Mouse (Mus musculus): ENCODE results near the gene Snx18. TPM values are rescaled to one million over a fixed set of nuclear protein-coding genes. Genes with fewer than 3 reads are reported as not detected.

The Snx18 gene
- 9.0 and 10.6 TPM in 2 replicates for polyA plus RNA-seq (2015; fragmentation: Nextera tagmentation; extraction: Ambion mirVana)

DNA sequence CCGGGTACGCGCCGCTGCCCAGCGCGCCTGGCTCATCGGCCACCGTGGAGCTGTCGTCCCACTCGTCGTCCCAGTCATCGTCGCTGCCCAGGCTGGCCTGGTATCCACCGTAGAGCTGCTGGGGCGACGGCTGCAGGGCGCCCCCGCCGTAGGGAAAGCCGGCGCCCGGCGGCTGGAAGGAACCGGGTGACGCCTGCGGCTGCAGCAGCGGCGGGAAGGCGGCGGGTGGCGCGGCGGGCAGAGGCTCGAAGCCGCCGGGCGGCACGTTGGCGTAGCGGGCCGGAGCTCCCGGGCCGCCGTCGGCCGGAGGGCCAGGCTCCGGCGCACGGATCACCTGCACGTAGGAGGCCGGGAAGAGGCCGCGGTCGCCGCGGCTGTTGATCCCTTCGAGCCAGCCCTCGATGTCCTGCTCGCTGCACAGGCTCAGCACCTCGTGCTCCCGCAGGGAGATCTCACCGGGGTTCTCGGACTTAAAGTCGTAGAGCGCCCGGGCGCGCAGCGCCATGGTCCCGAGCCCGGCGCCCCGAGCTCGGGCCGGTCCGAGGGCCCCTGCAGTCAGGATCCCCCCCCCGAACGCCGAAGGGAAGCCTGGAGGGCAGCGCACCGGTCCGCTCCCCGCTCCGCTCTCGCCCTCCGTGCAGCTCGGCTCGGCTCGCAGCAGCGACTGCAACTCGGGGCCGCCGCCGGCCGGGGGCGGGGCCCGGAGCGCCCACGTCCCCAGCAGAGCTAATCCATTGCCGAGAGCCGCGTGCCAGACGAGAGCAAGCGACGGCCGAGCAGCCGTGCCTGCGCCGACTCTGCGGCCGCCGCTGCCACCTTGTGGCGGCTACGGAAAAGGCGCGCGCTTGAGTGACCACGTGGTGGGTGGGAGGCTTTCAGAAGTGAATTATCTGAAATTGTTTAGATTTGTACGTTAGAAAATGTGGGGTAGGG, at the start of gene Snx18:
TSS of gene Snx18 (minus strand) at position 674 of the 933 bp plus-strand sequence.
- H3K9me3 ChIP-seq: no peaks in the 10 kb centered on the region
- peak within 1 kb of the TSS; percentile 74 for H3K4me3 ChIP-seq
- no peaks in the 10 kb centered on the region for H3K36me3 ChIP-seq (replicated peaks)
- peak; percentile 95 for ATAC-seq (replicated peaks)
- H3K27ac ChIP-seq: peak within 1 kb of the TSS; percentile 92
- peaks cover 45% of the 10 kb centered on the region for H3K4me1 ChIP-seq
- H3K4me2 ChIP-seq: peak within 1 kb of the TSS; percentile 84
- no peaks in the 10 kb centered on the region for H3K27me3 ChIP-seq (replicated peaks)
- WGBS: under 1% methylated on average over 117 of the region's 119 CpGs
- peak within 1 kb of the TSS; percentile 76 for H3K9ac ChIP-seq

DNA sequence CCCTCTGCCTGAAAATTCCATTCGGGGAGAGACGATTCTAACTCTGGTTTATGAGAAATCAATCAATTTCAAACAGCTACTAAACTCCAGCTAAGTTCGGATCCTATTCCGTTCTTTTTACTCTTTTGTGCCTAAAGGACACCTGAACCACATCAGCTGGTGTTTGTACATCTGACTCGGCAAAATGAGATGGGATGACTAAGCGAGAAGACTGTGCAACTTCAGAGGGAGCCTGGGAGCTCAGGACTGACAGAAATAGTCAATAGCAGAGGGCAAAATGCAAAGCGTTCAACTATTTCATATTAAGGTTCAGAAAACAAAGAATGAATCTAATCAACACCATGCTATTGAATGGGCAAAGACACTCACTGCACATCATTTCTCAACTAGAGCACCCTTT, 45.5 kb upstream of the Snx18 start:
- Histone ChIP-seq H3K4me1 (no peaks in the 10 kb centered on the region), H3K4me3 (no peak overlapping the region), H3K36me3 (replicated peaks) (no peaks in the 10 kb centered on the region), H3K27ac (no peak overlapping the region), H3K4me2 (no peak overlapping the region), H3K9ac (no peak overlapping the region), H3K27me3 (replicated peaks) (no peaks in the 10 kb centered on the region), H3K9me3 (no peaks in the 10 kb centered on the region)
- ATAC-seq (replicated peaks): no peak
- WGBS: 87% methylated on average over 7 of the region's 7 CpGs

DNA sequence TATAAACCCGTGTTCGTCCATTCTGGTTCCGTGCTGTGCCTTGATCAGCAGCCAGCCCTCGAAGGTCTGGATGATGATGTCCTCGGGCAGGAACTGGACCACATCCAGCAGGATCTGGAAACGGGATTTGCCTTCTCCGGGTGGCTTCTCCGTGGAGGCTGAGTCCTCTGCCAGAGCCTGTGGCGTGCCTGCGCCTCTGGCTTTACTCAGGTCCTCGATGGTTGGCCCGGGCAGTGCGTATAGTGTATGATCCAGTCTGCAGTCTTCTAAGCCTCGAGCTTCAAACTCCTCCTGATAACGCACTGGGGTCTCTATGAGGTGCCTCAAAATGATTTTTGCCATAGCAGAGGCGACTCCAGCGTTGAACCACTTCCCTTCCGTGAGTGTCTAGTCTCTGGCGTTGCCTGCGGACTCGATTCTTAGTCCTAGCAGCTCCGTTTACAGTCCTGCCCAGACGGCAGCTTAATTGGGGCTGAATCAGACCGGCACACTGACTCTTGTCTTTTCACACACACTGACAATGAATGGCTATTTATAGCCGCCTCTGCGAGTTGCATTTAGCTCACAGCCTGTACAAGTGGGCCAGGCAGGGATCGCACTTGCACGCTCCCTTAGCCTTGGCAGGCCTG, 44.9 kb upstream of the Snx18 start, which contains the start of gene Hspb3:
TSS of gene Hspb3 (minus strand) at position 526 of the 629 bp plus-strand sequence.
- H3K4me3 ChIP-seq: no peak within 1 kb of the TSS
- no peak within 1 kb of the TSS for H3K9ac ChIP-seq
- H3K36me3 ChIP-seq (replicated peaks): no peaks in the 10 kb centered on the region
- 60% methylated on average over 28 of the region's 28 CpGs for WGBS
- no peaks in the 10 kb centered on the region for H3K9me3 ChIP-seq
- ATAC-seq (replicated peaks): peak; percentile 71
- no peak within 1 kb of the TSS for H3K4me2 ChIP-seq
- no peaks in the 10 kb centered on the region for H3K27me3 ChIP-seq (replicated peaks)
- H3K4me1 ChIP-seq: no peaks in the 10 kb centered on the region
- H3K27ac ChIP-seq: 0 out of 2 replicates have a peak within 1 kb of the TSS, but pooled peaks have one; percentile 2

DNA sequence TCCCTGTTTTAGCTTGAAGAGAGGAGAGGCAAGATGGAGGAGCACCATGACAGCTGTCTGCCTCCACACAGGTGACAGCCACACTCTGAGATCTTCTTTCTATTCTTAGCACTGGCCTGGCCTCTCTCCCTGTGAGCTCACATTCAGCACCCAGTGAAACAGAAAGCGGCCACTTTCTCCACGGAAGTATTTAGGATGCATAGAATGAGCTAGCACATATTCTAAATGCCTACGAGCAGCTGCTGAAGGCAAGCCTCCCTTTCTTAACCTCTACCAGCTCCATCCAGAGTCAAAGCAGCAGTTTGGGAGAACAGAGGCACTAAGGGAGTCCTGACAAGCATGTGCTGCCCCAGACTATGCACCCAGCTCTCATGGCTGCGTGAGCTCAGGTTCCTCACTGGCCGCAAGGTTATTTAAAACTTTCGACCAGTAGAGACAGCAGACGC, 43.5 kb upstream of the Snx18 start:
- no peak for ATAC-seq (replicated peaks)
- WGBS: 81% methylated on average over 7 of the region's 7 CpGs
- no peak overlapping the region for H3K4me3 ChIP-seq

DNA sequence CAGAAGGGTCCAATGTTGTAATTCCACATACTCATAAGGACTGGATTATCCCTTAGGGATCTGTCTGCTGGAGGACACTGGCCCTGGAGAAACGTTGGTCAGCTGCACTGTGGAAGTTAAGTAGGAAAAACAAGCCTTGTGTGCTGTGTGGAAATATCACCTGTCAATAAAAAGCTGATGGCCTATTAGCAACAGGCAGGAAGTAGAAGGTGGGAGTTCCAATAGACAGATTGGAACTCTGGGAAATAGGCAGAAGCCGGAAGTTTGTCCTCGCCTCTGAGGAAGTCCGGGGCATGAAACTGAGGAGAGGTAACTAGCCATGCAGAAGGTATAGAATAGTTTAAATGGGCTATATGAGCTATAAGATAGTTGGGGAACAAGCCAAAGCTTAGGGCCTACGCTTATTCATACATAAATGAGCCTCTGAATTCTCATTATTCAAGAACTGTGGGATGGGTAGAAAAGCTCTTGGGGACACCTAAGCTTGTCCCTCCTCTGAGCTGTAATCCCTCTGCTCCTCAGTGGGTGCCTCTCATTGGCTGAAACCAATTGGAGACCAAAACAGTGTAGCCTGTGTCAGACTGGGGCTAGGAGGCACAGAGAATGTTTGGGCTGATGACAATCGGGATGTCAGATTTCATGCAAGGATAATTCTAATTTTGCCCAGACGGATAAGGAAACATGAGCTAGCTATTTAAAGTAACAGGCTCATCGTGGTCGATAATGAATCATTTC, 42.4 kb upstream of the Snx18 start:
- H3K4me1 ChIP-seq: no peaks in the 10 kb centered on the region
- no peak for ATAC-seq (replicated peaks)
- no peak overlapping the region for H3K27ac ChIP-seq
- WGBS: 78% methylated on average over 9 of the region's 9 CpGs
- H3K4me2 ChIP-seq: no peak overlapping the region
- H3K27me3 ChIP-seq (replicated peaks): no peaks in the 10 kb centered on the region
- H3K9me3 ChIP-seq: no peaks in the 10 kb centered on the region
- no peak overlapping the region for H3K9ac ChIP-seq
- no peaks in the 10 kb centered on the region for H3K36me3 ChIP-seq (replicated peaks)
- H3K4me3 ChIP-seq: no peak overlapping the region

More for the DNA sequence above, 43.5 kb upstream of the Snx18 start:
- H3K9ac ChIP-seq: no peak overlapping the region
- no peaks in the 10 kb centered on the region for H3K9me3 ChIP-seq
- no peaks in the 10 kb centered on the region for H3K4me1 ChIP-seq
- no peak overlapping the region for H3K27ac ChIP-seq
- no peaks in the 10 kb centered on the region for H3K36me3 ChIP-seq (replicated peaks)
- H3K4me2 ChIP-seq: no peak overlapping the region
- no peaks in the 10 kb centered on the region for H3K27me3 ChIP-seq (replicated peaks)

DNA sequence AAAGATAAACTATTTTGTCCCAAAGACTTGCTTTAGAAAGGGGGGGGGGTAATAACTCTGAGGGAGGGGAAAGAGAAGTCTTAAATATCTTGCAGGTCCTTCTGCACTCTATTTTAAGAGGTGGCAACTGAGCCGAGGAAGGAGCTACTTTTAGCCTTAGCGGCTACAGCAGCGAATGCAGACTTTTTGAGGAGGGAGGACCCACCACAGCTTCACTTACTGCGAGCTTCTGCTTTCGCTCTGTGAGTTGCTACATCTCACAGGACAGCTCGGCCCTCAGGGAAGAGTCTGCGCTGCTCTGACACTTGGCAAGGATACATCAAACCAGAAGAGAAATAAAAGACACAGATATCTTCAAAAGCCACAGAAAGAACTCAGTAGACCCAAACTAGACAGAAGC, 38.8 kb upstream of the Snx18 start:
- Histone ChIP-seq H3K9ac (no peak overlapping the region), H3K27ac (no peak overlapping the region), H3K9me3 (no peaks in the 10 kb centered on the region), H3K4me2 (no peak overlapping the region), H3K27me3 (replicated peaks) (no peaks in the 10 kb centered on the region), H3K4me3 (no peak overlapping the region), H3K4me1 (no peaks in the 10 kb centered on the region), H3K36me3 (replicated peaks) (no peaks in the 10 kb centered on the region)
- ATAC-seq (replicated peaks): no peak
- 80% methylated on average over 7 of the region's 7 CpGs for WGBS

DNA sequence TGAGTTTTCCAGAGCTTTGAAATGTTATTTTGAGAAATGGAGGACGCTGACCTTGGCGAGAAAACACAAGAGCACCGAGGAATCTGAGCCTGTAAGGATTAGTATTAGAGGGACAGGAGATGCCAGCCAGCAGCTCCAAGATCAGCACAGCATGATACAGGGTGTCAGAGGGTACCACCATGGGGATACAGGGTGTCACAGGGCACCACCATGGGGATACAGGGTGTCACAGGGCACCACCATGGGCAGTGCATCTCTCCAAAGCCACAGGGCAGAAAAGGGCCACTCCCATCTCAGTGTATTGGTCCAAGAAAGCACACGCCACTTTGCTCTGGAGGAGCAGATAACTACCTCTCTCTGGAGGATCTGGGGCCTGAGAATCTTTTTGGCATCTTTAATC, 38.3 kb upstream of the Snx18 start:
- ATAC-seq (replicated peaks): no peak
- Histone ChIP-seq H3K9ac (no peak overlapping the region), H3K9me3 (no peaks in the 10 kb centered on the region), H3K4me2 (no peak overlapping the region), H3K4me1 (no peaks in the 10 kb centered on the region), H3K36me3 (replicated peaks) (no peaks in the 10 kb centered on the region), H3K27me3 (replicated peaks) (no peaks in the 10 kb centered on the region), H3K4me3 (no peak overlapping the region), H3K27ac (no peak overlapping the region)
- 82% methylated on average over 4 of the region's 4 CpGs for WGBS

DNA sequence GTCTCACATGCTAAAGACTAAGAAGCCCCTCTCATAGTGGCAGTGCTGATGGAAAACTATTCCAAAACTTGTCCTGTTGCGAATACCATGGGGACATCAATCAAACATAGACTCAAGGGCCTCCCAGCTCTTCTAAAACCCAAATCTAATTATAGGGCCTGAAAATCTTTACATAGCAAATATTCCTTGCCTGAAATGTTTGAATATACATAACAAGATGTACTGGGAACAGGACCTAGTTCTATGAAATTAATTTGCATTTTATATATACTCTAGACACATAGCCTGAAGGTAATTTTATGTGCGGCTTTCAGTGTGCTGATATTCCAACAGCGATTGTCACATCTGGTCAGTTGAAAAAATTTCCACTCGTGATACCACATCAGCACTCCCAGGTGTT, 37.1 kb upstream of the Snx18 start:
- H3K4me3 ChIP-seq: no peak overlapping the region
- H3K9me3 ChIP-seq: no peaks in the 10 kb centered on the region
- no peak for ATAC-seq (replicated peaks)
- H3K4me2 ChIP-seq: no peak overlapping the region
- 85% methylated on average over 4 of the region's 4 CpGs for WGBS
- no peaks in the 10 kb centered on the region for H3K4me1 ChIP-seq
- H3K9ac ChIP-seq: no peak overlapping the region
- no peaks in the 10 kb centered on the region for H3K36me3 ChIP-seq (replicated peaks)
- no peaks in the 10 kb centered on the region for H3K27me3 ChIP-seq (replicated peaks)
- H3K27ac ChIP-seq: no peak overlapping the region

DNA sequence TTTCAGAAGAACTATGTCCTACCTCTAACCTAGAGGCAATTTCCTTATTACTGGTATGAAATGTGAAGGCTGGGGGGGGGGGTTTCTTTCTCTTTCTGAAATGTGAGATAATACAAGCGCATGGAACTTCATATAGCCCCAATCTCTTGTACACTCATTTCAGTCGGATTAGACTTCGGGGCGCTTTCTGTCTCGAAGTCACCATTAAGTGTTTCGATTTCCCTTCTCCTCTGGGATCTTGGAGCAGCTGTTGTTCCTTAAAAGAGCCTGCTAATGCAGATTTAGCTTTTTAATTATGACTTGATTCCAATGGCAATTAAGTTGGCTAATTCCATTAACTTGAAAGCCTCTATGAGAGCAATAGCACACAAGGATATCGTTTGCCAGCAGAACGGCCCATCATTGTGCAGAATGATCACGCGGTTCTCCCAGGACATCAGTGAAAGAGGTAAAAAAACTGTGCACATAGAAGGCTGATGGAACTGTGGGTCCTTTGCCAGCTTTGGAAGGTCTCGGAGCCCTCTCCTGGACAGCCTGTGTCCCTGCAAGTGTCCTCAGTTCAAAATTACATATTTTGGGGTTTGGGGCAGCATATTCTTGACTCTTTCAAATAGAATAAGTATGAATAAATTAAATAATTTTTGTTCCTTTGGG, 22.7 kb upstream of the Snx18 start:
- no peak overlapping the region for H3K4me2 ChIP-seq
- peaks cover 5% of the 10 kb centered on the region; the same call in 1 of the 2 replicates for H3K4me1 ChIP-seq
- no peak overlapping the region for H3K27ac ChIP-seq
- H3K4me3 ChIP-seq: no peak overlapping the region
- H3K9ac ChIP-seq: no peak overlapping the region
- no peaks in the 10 kb centered on the region for H3K36me3 ChIP-seq (replicated peaks)
- WGBS: 49% methylated on average over 11 of the region's 11 CpGs
- no peaks in the 10 kb centered on the region for H3K27me3 ChIP-seq (replicated peaks)
- ATAC-seq (replicated peaks): peak; percentile 75
- no peaks in the 10 kb centered on the region for H3K9me3 ChIP-seq

DNA sequence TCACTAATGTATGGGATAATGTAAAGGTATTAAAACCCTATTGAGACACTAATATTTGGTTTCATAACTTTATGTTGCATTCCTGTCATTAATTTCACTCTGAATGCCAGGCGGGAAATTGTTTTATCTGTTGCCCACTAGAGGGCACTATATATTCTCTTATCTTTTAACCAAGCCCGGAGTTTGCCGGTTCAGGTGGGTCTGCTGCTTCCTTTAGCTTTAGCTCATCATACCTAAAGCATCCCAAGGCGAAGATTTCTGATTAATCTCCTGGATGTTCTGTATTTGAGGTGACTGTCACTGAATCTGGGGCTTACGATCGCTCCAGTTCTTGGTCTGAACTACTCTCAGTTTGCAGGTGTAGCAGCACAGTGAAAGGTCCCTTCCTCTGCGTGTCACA, 20.6 kb upstream of the Snx18 start:
- ATAC-seq (replicated peaks): peak; percentile 22; the same call in 1 of the 2 replicates
- Histone ChIP-seq H3K4me2 (no peak overlapping the region), H3K36me3 (replicated peaks) (no peaks in the 10 kb centered on the region), H3K4me1 (peaks cover 5% of the 10 kb centered on the region; the same call in 1 of the 2 replicates), H3K27me3 (replicated peaks) (no peaks in the 10 kb centered on the region), H3K4me3 (no peak overlapping the region), H3K9me3 (no peaks in the 10 kb centered on the region), H3K9ac (no peak overlapping the region), H3K27ac (no peak overlapping the region)
- 27% methylated on average over 7 of the region's 7 CpGs for WGBS

DNA sequence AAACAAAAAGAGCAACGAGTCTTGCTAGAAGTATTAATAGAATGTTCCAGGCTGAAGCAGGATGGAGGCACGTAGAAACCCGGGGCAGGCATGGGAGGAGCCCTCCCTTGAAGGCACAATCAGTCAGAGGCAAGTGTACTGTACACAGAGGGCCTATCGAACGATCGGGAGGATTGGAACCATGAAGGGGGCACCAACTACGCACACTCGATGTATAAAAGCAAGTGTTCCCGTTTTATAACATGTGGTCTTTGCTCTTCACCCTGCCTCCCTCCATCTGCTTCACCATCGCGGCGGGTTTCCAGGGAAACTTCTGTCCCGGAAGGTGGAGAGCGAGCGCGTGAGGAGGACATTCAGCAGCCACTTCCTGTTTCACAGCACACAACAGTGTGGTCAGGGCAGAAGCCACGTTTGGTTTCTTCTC, 17.4 kb upstream of the Snx18 start:
- ATAC-seq (replicated peaks): no peak
- Histone ChIP-seq H3K27me3 (replicated peaks) (no peaks in the 10 kb centered on the region), H3K4me2 (no peak overlapping the region), H3K4me1 (peaks cover 3% of the 10 kb centered on the region; the same call in 1 of the 2 replicates), H3K9me3 (no peaks in the 10 kb centered on the region), H3K27ac (no peak overlapping the region), H3K9ac (no peak overlapping the region), H3K4me3 (no peak overlapping the region), H3K36me3 (replicated peaks) (no peaks in the 10 kb centered on the region)
- 83% methylated on average over 17 of the region's 17 CpGs for WGBS

Measured in midbrain, embryonic 15.5 days (tissue).